Mouse (Mus musculus) myocyte (in vitro differentiated cells): ENCODE measurements at regions not wholly inside any gene's neighbourhood (a gene's known extent, or its start where the extent isn't known, plus 50 kb on each side); places are given as distances from the start of the nearest gene placed in this dataset.

Experiments used
- CEBPB ChIP-seq: IDR thresholded peaks from 2 replicates; pipeline ENCODE4 v1.6.1; 2011; ENCODE audit warnings: mild to moderate bottlenecking, moderate library complexity; ENCODE audit not compliant: poor library complexity, insufficient read depth, severe bottlenecking
- E2F4 ChIP-seq: IDR thresholded peaks from one replicate; pipeline ENCODE4 v1.6.1; 2011; ENCODE audit warnings: mild to moderate bottlenecking, control low read depth, moderate library complexity; ENCODE audit not compliant: insufficient read depth
- MAX ChIP-seq: IDR thresholded peaks from one replicate; pipeline ENCODE4 v1.6.1; 2011; ENCODE audit warnings: low read depth, mild to moderate bottlenecking, control low read depth
- MYOD1 ChIP-seq, 3 experiments: IDR thresholded peaks; one replicate each; pipeline ENCODE4 v1.6.1; 2011; ENCODE audit warnings: control low read depth in 2 of 3, low read depth in 2 of 3, mild to moderate bottlenecking in 2 of 3, moderate library complexity in 1 of 3; ENCODE audit not compliant: insufficient read length in 2 of 3, control insufficient read depth in 1 of 3
- MYOG ChIP-seq, 3 experiments: IDR thresholded peaks; one replicate each; pipeline ENCODE4 v1.6.1; 2011; ENCODE audit warnings: control low read depth in 2 of 3, low read depth in 2 of 3, mild to moderate bottlenecking in 2 of 3; ENCODE audit not compliant: insufficient read length in 2 of 3, control insufficient read depth in 1 of 3, insufficient read depth in 1 of 3
- POLR2A ChIP-seq: IDR thresholded peaks from one replicate; pipeline ENCODE4 v1.6.1; 2011; ENCODE audit warnings: low read depth, mild to moderate bottlenecking, control low read depth, moderate library complexity; ENCODE audit not compliant: insufficient read length
- POLR2AphosphoS2 ChIP-seq: IDR thresholded peaks from one replicate; pipeline ENCODE4 v1.6.1; 2011; ENCODE audit warnings: low read depth, control low read depth; ENCODE audit not compliant: insufficient read length
- REST ChIP-seq: IDR thresholded peaks from one replicate; pipeline ENCODE4 v1.6.1; 2011; ENCODE audit warnings: mild to moderate bottlenecking, control low read depth, moderate library complexity; ENCODE audit not compliant: insufficient read depth, insufficient read length
- SRF ChIP-seq: IDR thresholded peaks from one replicate; pipeline ENCODE4 v1.6.1; 2011; ENCODE audit warnings: low read depth; ENCODE audit not compliant: control insufficient read depth, insufficient read length
- TCF12 ChIP-seq: IDR thresholded peaks from one replicate; pipeline ENCODE4 v1.6.1; 2011; ENCODE audit warnings: mild to moderate bottlenecking, control low read depth; ENCODE audit not compliant: poor library complexity, insufficient read depth, severe bottlenecking
- TCF3 ChIP-seq: IDR thresholded peaks from one replicate; pipeline ENCODE4 v1.6.1; 2011; ENCODE audit warnings: low read depth, control low read depth; ENCODE audit not compliant: insufficient read length
- USF1 ChIP-seq: IDR thresholded peaks from one replicate; pipeline ENCODE4 v1.6.1; 2011; ENCODE audit warnings: low read depth, mild to moderate bottlenecking, control low read depth, moderate library complexity

GRCm38 (mm10) chr4:64260473-64260872 lies 213.7 kb upstream of the Tnc start:
- TF ChIP-seq MYOG (IDR thresholded peaks at IDR 0.05; ENCODE audit: control insufficient read depth in 1 of 3, insufficient read depth in 1 of 3, insufficient read length in 2 of 3, low read depth in 2 of 3): no peak
- TF ChIP-seq E2F4: no peak
- TF ChIP-seq TCF3: no peak
- TF ChIP-seq MYOD1 (IDR thresholded peaks at IDR 0.05; ENCODE audit: control insufficient read depth in 1 of 3, insufficient read length in 2 of 3, low read depth in 2 of 3): no peak
- no peak for TF ChIP-seq REST
- TF ChIP-seq USF1: no peak
- no peak for TF ChIP-seq POLR2A
- TF ChIP-seq CEBPB: no peak
- no peak for TF ChIP-seq POLR2AphosphoS2
- TF ChIP-seq MAX: no peak
- no peak for TF ChIP-seq TCF12
- TF ChIP-seq SRF: no peak
